Mouse (Mus musculus) 3T3-L1 (cell line): ENCODE measurements around the gene Tnni1.

Experiments
- DNase-seq: peaks from one replicate; pipeline ENCODE4 v3.0.0-alpha.2; 2015; ENCODE audit warnings: low read depth, low spot score

Gene Tnni1

GRCm38 (mm10) chr1:135810180-135810579, 30.9 kb downstream of the Tnni1 start:
- no peak for DNase-seq

- DNase-seq: peak; percentile 88
These were observed 31.9 kb downstream of the Tnni1 start for GRCm38 (mm10) chr1:135811016-135811646.

- DNase-seq: no peak
These were observed 33.0 kb downstream of the Tnni1 start for GRCm38 (mm10) chr1:135812205-135812604.

- no peak for DNase-seq
These were observed 33.4 kb downstream of the Tnni1 start for GRCm38 (mm10) chr1:135812618-135813017.

DNA sequence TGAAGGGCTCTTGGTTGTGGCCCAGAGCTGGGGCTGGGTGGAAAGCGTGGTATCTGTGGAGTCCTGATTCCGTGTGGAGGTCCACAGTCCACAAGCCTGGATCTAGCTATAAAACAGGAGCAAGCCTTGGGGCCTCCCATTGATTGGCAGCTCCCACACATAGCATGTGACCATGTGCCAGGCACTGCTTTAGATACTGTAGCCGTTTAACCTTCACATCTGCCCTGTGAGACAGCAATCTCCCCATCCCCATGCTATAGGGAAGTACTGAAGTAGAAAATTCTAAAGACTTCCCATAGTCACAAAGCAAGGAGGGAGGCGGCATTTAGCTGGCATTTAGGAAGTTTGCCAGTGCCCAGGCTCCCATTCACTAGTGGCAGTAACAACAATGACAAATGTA, 33.8 kb downstream of the Tnni1 start:
- DNase-seq: no peak

GRCm38 (mm10) chr1:135813687-135814395, 34.6 kb downstream of the Tnni1 start:
- DNase-seq: no peak

DNA sequence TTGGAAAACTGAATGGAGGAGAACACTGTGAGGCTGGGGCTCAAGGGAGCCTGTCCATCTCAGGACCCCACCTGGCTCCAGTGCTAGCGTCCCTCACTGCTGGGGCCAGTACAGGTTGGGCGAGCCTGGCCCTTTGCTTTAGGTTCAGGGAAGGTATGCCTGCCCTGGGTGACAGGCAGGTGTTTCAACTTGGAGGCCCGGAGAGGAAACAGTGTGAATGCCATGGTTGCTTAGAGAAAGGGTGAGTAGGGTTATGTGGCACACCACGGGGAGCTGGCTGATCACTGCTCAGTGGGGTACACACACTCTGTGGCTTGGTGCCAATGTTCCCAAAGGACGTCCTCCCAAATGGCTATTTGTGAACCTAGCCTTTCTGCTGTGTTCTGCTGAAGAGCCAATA, 35.3 kb downstream of the Tnni1 start:
- no peak for DNase-seq

GRCm38 (mm10) chr1:135817595-135817994, 38.4 kb downstream of the Tnni1 start:
- DNase-seq: no peak

DNA sequence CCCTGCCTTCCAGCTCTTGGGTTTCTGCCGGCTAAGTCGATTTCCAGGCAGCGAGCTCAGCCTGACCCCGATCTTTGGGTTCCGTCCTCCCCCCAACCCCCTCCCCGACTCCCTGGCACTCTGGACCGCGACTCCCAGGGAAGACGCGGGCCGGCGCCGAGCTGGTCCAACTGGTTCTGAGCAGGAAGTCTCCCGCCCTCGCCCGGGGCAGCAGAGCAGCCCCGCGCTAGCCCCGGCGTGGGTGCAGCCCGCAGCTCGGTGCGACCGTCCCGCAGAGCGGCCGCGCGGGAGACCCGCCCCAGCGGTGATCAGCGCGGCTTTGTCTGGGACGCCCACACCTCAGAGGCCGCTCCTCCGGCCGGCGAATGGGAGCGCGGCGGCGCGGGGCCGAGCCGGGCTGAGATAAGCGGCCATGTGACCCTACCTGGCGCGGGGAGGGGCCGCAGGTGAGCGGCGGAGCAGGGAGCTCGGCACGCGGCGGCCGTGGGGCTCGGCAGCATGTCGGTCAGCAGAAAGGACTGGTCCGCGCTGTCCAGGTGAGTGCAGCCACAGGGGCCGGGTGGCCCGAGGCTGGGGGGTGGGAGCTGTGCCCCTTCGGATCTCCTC, 39.4 kb downstream of the Tnni1 start, which contains the start of gene Lad1:
Gene Lad1, plus strand, starts transcription at position 118 of the 606 bp plus-strand sequence.
- DNase-seq: no peak

- no peak for DNase-seq
These were observed 40.8 kb downstream of the Tnni1 start for GRCm38 (mm10) chr1:135820071-135820470.

GRCm38 (mm10) chr1:135820736-135821364, 41.6 kb downstream of the Tnni1 start:
- DNase-seq: peak; percentile 40

- no peak for DNase-seq
These were observed 42.5 kb downstream of the Tnni1 start for GRCm38 (mm10) chr1:135821780-135822179.

DNA sequence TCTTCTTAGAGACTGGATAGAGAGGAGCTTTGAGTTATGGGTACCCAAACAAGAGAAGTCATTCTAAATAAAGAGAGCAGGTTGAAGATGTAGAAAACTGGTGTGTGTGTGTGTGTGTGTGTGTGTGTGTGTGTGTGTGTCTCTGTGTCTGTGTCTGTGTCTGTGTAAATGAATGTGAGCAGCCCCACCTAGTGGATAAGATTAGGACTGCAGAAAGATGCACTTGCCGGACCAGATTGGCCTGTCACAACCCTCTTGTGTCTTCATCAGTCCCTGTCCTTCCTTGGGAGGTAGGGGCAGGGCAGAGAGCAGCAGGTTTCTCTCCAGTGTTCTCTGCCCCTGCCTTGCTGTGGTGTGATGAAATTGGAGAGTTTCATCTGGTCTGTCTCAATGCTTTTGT, 49.7 kb downstream of the Tnni1 start:
- DNase-seq: peak; percentile 87

DNA sequence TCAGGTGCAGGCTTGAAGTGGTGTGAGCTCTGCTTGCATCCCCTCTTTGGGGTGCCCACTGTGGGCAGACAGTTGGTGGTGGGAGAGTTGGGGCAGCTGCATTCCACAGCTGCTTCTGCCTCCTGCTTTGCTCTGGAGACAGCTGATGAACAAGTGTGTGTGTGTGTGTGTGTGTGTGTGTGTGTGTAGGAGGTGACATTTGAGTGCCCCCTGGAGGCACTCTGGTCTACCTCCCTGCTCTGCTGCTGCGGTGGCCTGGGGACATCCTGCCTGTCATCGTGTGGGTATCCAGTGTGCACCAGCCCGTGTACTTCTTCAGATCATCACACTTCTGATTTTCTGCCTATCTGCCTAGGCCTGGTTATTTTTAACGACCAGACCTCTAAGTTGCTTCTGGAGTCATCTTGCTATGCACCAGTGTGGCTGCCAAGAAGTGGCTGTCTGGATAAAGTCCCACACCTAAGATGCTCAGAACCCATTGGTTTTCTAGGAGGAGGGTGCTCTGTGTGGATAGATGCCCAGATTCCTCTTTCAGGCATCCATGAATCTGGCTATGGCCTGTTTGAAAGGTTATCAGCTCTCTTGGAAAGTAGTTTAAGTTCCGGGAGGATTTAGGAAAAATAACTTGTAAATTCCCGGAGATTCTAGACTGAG, 55.1 kb downstream of the Tnni1 start:
- no peak for DNase-seq

DNA sequence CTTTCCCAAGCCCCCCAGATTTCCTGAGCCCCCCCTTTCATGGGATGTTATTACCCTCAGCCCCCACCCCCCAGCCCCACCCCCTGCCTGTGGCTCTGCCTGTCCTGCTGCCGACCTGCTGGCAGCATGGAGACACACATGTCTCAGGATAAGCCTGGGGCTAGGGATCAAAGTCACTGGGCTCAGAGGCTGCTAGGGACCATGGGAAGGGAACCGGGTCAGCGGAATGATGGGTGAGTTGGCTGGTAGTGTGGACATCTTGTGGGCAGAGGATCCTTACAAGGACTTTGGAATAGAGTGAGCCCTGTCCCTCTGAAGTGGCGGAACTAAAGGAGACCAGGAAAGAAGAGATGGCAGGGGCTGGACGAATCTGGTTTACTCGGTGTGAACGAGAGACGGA, 55.7 kb downstream of the Tnni1 start:
- DNase-seq: no peak

- no peak for DNase-seq
These were observed 56.7 kb downstream of the Tnni1 start, which contains the start of gene Tnnt2 for GRCm38 (mm10) chr1:135835716-135836483. TSS of gene Tnnt2 (plus strand) at chr1:135836354.

DNA sequence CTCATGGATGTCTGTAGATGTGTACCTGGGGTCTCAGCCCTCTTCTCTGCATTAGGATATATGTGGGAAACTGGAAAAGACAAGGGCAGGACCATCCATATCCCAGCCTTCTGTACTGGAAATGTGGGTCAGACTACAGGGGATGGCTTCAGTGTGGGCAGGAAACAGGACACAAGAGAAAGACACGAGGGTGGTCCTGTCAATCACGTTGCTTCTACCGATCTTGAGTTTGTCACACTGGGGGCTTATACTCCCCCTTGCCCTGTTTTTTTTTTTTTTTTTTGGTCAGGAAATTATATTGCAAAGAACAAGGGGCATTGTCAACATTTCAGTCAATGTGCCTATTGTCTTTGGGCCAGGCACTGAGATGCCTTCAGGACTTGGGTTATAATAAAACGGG, 59.4 kb downstream of the Tnni1 start:
- no peak for DNase-seq

- DNase-seq: no peak
These were observed 59.8 kb downstream of the Tnni1 start for GRCm38 (mm10) chr1:135839065-135839464.

- no peak for DNase-seq
These were observed 61.6 kb downstream of the Tnni1 start for GRCm38 (mm10) chr1:135840675-135841395.

GRCm38 (mm10) chr1:135843519-135844262, 64.5 kb downstream of the Tnni1 start:
- DNase-seq: peak; percentile 57
